Mouse (Mus musculus): ENCODE results near the gene Efcc1.

The Efcc1 gene

GRCm38 (mm10) chr6:87779174-87780165 is 48.8 kb downstream of the Efcc1 start:
- no peak for DNase-seq

DNA sequence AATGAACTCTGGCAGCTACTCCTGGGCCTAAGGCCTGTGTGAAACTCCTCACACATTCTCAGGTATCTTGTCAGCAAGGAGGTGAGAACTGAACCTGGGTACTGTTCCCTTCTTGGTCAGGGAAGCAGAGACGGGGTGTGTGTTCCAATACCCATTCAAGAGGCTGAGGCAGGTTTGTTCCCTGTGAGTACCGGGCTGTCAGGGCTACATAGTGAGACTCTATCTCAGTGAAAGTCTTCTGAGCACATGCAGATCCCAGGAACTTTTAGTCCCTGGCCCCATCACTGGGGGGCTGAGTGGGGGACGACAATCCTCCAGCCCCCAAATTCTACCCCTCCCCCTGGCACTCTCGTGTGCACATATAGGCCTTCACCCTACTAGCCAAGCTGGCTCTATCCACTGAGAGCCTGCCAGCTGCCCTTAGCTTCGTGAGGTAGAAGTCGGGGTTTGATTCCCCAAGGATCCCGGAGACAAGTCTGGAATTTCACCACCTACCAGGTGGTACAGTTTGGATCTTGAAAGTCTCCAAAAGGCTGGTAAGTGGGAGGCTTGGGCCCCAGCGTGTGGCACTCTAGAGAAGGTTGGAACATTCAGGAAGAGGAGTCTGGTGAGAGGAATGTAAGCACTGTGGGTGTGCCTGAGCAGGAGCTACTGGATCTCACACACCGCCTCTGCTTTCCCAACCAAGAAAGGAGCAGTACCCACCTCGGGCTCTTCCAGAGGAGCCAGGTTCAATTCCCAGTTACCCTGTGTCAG is 50.1 kb downstream of the Efcc1 start:
- DNase-seq: no peak

DNA sequence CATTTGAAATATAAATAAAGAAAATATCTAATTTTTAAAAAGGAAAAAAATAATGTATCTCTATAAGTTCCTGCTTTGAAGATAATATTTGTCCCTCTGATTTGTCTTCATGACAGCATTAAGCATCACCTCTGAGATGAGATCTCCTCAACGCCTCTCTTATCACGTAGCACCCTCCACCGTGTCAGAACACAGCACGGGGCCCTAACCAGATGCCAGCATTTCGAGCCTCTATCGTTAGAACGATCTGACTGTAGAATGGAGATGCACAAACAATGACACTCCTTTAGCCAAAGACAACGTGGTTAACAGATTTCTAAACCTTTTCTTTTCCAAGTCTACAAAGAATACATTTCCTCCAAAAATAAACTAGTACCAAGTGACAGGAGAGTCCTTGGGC is 53.4 kb downstream of the Efcc1 start:
- no peak for DNase-seq

DNA sequence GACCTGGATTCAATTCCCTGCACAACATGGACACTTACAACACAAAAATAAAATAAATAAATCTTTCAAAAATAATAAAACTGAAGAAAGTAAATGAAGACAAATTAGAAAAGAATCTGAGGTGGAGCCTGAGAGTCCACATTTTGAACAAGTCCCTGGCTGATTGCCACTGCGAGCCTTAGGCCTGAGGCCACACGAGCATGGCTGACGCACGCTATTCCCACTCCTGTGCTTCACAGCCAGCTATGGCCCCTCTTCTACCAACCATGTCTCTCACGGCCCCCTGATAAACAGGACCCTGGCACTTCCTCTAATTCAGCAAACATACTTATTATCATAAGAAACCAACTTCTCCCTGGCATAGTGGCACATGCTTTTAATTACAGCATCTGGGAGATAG is 56.0 kb downstream of the Efcc1 start:
- DNase-seq: peak in 1 of 2 experiments; percentile 34

- peak in 1 of 2 experiments; percentile 37 for DNase-seq
Measured at GRCm38 (mm10) chr6:87787108-87787890, 56.6 kb downstream of the Efcc1 start.

GRCm38 (mm10) chr6:87788266-87788895 is 57.7 kb downstream of the Efcc1 start:
- DNase-seq: no peak

DNA sequence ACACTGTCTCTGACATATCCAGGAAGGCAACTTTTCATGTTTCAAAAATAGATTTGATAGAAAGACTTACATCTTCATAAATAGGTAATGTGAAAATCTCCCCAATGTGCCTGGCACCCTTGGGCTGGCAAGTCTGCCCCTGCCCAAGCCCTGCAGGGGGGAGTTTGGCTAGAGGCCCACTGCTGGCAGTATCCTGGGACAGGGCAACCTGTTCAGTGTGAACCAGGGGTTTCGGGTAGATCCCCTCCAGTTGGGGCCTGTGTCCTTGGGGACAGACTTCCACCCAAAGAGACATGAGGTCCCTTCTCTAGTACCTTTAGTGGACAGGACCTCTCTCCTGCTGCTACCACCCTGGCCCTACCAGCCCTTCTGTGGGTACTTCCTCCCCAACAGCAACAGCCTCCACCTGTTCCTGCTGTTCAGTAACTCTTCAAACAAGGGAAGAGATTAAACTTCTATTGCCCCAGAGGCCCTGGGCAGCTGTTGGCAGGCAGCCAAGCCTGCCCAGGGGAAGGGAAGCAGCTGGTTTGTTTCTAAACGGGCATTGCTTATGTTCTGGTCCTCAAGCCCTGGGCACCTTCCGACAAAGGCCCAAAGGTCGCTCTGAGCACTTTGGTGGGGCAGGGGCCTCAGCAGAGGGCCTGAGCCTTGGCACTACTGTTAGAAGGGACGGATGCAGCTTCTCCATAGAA is 58.4 kb downstream of the Efcc1 start:
- DNase-seq: peak; percentile 57 to 59

GRCm38 (mm10) chr6:87789791-87790190 is 59.1 kb downstream of the Efcc1 start:
- no peak for DNase-seq

GRCm38 (mm10) chr6:87790779-87791480 is 60.3 kb downstream of the Efcc1 start:
- no peak for DNase-seq

- no peak for DNase-seq
Measured at GRCm38 (mm10) chr6:87791826-87792225, 61.2 kb downstream of the Efcc1 start.

DNA sequence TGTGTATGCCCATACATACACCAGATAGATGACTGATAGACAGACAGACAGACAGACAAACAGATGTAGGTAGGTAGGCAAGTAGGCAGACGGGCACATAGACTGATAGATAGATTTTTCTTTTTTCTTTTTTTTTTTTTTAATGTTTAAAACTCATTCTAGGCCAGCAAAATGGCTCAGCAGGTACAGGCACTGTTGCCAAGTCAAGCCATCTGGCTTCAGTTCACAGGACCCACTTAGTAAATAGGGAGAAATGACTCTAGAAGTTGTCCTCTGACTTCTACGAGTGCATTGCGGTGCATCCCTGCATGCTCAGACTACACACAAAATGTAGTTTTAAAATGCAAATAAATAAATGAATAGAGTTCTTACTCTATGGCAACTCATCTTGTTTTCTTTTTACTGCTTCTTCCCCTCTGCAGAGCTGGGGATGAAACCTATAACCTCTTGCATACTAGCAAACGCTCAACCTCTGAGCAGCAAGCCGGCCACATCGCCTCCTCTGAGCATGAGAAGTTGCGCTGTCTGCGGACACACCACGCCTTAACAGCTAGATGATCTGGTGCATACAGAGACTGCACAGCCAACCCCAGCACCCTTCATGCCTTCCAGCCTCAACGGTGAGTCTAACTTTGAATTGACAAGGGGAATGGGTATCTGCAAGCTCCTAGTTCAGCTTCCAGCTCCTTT is 63.3 kb downstream of the Efcc1 start:
- peak; percentile 85 to 88 for DNase-seq

GRCm38 (mm10) chr6:87795385-87796150 is 64.9 kb downstream of the Efcc1 start:
- DNase-seq: peak; percentile 67

DNA sequence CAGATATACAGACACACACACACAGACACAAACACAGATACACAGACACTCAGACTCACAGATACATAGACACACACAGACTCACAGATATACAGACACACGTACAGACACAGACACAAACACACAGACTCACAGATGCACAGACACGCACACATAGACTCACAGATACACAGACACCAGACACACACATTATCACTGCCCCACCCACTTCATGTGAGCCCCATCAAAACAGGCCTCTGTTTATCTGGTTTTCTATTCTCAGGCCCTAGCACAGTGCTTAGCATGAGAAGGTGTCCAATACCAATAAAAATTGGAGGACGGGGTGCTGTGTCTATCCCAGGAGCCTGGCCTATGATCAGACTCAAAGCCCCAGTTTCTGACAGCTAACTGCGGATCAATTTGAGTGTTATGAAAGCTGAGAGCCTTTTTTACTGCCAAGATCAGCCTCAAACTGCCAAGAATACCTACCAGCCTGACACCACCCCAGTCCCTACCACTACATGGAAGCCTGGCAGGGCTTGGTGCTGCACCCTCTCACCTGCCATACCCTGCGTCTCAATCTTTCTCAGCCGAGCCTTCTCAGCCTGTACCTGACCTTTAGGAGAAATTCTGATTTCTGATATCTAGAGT is 65.7 kb downstream of the Efcc1 start:
- peak in 1 of 2 experiments; percentile 30 for DNase-seq

DNA sequence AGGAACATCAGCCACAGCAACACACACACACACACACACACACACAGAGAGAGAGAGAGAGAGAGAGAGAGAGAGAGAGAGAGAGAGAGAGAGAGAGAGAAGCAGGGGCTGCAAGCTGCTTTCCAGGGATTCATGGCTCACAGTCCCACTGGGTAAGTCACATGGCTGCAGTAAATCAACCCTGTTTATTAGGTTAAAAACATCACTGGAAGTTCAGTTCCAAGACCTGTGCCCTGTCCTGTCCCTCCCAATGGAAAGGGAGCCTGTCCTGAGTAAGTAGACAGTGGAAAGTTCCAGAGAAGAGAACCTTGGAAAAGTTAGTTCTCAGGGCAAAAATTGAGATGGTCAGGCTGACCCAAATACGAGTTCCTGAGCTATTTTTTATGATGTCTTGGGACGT is 66.7 kb downstream of the Efcc1 start:
- no peak for DNase-seq

- no peak for DNase-seq
Measured at GRCm38 (mm10) chr6:87799576-87799975, 68.9 kb downstream of the Efcc1 start.

DNA sequence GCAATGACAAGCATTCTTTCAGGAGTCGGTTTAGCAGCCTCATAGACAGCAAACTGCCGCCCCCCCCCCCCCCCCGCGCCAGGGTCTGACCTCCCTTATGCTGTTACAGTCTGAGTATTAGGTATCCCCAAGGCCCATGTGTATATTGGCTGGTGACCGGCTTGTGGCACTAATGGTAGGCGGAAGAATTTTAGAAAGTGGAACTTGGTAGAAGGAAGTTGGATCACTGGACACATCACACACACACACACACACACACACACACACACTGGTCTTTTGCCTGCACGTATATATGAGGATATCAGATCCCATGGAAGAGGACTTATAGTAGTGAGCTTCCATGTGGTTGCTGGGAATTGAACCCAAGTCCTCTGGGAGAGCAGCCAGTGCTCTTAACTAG is 71.8 kb downstream of the Efcc1 start:
- no peak for DNase-seq

DNA sequence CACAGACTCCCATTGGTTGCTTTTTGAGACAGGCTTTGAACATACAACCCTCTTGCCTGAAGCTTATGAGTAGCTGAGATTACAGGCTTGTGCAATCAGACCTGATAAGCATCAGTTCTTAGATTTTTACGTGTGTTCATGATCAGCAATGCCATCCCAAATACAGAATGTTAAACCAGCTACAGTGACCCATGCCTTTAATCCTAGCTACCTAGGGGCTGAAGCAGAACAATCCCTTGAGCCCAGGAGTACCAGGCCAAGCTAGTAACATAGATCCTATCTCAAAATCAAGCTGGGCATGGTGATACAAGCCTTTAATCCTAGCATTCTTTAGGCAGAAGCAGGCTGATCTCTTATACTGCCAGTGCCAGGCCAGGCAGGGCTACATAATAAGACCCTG is 73.4 kb downstream of the Efcc1 start:
- no peak for DNase-seq

DNA sequence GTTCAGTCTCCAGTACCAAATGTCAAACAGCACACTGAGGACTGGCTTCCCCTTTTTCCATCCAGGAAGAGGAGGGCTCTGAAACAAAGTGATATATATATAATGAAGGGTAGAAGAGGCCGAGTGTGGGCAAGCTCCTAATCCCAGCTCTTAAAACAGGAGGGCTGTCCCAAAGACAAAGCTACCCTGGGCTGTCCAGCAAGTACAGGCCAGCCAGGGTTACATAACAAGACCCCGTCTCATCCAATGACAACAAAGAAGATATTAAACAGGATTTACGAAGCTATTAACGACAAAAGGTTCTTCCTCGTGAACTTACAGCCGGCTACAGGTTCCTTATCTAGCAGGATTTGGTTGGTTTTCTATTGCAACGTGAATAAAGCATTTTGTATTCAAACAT is 74.2 kb downstream of the Efcc1 start:
- DNase-seq: no peak

- no peak for DNase-seq
Measured at GRCm38 (mm10) chr6:87805448-87805847, 74.8 kb downstream of the Efcc1 start.

Data from cerebellum, postnatal 10 days (tissue).